Mouse (Mus musculus) adrenal gland, adult 8-10 months (tissue): Measurements from ENCODE around the gene Acsm4. TPM values are rescaled to one million over a fixed set of nuclear protein-coding genes. Genes with fewer than 3 reads are reported as not detected.
"Not testable (repeated sequence)": the region's sequence is repeated elsewhere in the genome, so short reads cannot be mapped to it uniquely, and the experiment has no call there.

Experiments used
- DNase-seq: peaks from one replicate; pipeline ENCODE4 v3.0.0; 2022
- total RNA-seq, 4 experiments: library from RNA; stranded (reverse); gene quantifications; 2 replicates each; pipeline ENCODE4 v1.2.4; 2022

Acsm4 gene
- total RNA-seq: not detected

DNA sequence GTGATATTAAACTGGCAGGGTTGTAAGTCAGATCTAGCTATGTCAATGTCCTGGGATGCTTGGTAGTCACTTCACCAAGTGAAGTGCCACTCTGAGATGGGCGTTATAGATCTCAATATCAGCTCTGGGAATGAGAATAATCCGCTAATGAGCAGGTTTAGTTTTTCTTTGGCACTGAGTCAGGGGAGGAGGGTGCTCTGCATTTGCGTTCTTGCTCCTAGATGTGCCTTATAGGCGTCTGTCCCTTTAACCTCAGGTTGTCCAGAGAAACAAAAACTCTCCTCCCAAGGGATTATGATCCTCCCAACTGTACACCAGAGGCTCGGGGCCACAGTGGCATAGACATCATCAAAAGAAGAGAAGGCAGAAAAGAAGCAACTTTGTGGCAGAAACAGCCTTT lies at the start of gene Acsm4:
Acsm4 (plus strand) TSS at position 301 of the 400 bp plus-strand sequence.
- no peak for DNase-seq

DNA sequence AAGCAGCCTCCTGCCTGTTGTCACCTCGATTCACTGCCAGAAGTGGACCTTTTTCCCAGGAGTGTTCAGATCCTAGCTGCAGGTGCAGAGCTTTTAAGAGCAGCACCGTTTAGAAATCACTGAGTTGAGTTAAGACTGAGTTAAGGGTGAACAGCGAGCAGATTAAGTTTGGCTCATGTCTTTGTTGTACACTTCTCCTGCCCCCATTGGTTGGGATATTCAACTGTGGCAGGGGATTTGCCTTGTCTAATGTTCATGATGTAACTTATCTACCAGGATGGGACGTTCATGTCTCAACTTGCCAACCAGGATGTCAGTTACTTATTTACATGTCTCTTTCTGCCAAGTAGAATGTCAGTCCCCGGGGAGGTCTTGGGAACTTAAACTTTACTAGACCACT lies 47.5 kb upstream of the Acsm4 start:
- no peak for DNase-seq

DNA sequence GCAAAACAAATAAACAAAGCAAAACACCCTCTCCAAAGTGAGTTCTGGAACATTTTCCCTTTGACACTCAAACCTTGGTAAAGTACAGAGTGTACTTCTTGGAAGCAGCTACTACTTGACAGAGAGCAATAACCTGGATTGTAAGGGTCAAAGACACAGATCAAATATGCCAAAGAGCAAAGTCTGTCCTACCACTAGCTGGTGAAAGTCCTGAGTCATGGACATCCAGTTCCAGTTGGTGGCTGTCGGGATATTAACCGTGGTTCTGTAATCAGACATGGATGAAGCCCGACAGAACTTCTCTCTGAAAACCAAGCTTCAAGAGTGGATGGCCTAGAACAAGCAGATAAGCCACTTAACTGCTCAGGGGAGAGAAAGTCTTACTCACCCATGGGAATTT lies 21.9 kb upstream of the Acsm4 start:
- no peak for DNase-seq

DNA sequence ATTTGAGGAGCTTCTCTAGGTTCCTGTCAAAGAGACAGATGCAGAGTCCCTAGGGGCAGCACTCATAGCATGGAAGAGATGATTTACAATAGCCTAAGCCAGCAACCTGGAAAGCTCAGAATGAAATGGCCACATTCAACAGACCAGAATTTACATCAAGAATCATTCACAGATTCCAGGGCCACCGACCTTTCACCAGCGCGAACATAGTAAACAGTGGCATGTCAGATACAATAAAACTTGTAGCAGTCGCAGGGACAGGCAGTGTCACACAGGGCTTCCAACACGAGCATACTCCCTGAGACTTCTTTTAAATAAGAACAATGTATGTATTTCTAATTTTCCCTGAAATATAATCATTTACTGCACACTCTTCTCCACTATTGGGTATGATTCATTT lies 19.4 kb upstream of the Acsm4 start:
- DNase-seq: no peak

DNA sequence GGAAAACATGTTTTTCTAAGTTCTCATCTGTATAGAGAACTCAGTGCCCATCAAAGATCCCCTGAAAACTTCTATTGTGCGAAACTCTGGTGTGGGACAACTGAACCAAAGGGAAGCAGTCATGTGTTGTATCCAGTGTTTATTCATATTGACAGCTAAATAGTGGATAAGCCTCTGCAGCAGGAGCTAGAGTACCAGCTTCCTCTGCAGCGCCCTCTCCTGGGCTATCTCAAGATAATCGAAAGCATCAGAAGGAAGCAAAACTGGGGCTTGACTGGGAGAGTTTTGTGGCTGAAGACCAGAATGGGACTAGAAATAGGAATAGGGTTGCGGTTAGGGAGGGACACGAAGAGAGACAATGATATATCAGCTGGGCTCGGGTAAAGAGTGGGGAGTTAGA lies 18.9 kb upstream of the Acsm4 start:
- no peak for DNase-seq

DNA sequence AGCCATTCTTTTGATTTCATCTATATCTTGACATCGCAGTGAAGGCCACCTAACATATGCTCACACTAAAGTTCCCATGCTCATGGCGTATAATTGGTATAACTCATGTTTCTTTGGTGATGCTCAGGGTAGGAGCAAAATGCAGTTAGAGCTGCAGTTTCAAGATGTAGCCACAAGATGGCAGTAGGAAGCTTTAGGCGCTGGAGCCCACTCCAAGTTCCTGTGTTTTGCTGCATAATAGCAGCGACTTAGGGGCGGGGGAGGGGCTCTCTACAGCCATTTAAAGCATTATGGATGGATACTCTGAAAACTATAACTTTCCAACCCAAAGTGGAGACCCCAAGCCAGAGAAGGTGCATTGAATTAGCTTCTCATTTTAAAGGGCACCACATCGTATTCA lies 16.4 kb upstream of the Acsm4 start:
- DNase-seq: no peak

DNA sequence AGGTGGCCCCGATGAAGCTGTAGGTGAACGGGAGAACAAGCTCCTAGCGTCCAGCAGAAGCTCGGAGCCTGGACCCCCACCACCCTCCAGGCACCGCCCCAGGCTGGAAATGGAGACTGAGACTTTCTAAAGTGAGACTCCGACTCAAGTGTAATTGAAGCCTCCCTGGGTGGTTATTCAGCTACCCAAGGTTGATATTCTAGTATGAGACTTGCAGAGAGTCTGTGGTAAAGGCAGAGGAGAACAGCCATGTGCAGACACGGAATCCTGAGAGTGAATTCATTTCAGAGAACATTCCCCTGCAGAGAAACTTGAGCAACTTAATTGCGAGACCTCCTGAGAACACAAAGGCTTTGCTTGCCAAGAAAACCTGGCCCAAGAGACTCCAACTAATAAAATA lies 9.7 kb upstream of the Acsm4 start:
- DNase-seq: no peak

DNA sequence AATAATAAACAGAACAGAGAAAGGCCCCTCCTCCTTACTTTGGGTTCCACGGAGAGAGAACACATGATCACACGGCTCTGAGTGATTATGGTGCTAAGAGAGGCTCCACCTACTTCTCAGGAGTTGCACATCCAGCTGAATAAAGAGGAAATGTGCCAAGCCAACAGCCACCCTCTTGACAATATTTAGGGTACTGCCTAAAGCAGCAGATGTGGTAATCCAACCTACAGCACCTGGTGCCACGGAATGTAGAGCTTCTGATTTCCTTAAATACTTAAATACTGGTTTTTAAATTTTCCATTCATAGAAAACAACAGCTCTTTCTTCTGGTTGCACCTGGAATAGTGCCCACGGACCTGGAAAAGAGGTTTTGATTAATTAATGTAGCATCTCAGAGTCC lies 7.1 kb upstream of the Acsm4 start:
- DNase-seq: no peak

DNA sequence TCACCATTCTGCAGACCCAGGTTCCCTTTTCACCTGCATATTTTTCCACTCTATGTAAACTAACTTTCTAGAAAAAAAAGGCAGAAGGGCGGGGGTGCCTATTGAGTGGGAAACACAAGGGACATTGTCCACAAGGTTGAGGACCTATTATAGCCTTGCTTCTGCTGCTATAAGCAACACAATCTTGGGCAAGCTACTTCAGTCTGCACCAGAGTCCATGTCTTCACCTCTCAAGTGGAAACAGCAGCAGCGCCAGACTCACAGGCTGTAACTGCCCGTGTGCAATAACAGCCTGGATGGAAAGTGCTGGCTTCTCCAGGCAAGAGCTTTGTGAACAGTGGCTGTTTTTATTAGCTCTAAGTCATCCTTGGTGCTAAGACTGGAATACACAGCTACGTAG lies 2.5 kb downstream of the Acsm4 start:
- no peak for DNase-seq

DNA sequence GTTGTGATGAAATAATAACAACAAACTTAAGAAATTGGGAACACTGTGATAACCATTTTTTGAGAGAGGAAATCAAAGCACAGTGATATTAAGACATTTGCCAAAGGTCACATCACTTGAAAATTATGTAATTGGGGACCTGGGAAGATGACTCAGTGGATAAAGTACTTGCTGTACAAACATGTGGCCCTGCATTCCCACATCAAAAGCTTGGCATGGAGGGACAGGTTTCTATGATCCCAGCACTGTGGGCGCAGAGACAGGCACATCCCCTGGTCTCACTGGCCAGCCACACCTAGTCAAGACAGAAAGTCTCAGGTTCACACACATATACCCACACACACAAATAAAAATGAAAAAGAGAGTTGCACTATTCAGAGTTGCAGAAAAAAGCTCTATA lies 5.1 kb downstream of the Acsm4 start:
- DNase-seq: peak; percentile 13

DNA sequence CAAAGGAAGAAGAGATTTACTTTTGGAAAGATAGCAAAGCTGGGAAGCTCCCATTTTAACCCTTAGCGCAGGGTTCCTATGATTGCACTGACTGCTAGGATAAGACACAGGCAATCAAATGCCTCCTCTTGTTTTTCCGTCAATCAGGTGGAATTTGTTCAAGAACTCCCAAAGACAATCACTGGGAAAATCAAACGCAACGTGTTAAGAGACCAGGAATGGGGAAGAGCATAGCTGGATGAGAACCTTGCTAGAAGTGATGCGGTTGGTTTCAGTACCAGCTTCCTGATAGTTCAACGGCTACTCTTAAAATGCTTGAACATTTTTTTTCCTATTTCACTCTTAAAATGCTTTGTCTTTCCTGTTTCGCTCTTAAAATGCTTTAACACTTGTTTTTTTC lies 24.3 kb downstream of the Acsm4 start:
- DNase-seq: no peak

DNA sequence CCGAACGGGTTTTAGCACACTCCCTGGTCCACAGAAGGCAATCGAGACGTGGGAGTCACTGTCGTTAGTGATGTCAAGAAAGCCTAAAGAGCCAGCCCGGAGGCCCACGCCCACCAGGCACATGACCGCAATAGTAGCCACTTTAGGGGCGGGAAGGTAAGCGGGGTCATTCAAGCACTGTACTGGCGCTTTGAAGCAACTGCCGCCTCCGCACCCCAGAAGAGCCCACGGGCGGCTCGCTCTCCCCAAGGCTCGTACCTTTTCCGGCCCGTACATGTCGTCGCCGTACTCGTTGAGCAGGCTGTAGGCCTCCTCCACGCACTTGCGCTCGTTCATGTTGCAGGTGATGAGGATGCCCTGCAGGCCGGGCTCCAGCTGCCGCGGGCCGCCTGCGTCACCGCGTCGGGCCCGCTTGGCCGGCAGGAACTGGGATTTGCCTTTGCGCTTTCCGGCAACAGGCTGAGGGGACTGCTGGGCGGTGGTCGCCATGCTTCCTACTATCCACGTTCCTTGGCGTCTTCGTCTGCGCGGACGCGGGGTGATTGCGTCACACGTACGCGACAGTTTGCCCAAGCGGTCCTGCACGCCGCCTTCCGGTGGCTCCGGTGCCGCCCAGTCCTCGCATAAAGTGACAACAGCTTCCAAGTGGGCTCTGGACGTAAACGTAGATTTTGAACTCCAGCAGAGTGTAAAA lies 30.6 kb downstream of the Acsm4 start, which contains the start of gene Thumpd1:
Thumpd1 (minus strand) TSS at position 546 of the 694 bp plus-strand sequence.
- peak; percentile 82 for DNase-seq

DNA sequence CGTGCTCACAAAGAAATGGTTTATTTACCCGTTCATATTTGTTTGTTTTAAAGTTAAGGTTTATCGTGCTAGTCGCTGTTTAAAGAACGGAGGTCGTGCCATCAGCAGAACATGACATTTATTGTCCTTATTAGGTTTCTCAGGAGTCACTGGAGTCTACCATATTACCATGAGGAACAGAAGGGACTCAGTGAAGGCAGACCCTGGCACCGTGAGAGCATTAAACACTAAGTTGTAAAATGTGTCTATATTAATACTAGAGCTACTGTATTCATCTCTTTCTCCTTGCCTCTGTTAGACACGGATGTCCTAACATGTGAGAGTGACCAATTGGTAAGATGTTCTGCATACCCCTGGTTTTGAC lies 31.1 kb downstream of the Acsm4 start:
- no peak for DNase-seq

DNA sequence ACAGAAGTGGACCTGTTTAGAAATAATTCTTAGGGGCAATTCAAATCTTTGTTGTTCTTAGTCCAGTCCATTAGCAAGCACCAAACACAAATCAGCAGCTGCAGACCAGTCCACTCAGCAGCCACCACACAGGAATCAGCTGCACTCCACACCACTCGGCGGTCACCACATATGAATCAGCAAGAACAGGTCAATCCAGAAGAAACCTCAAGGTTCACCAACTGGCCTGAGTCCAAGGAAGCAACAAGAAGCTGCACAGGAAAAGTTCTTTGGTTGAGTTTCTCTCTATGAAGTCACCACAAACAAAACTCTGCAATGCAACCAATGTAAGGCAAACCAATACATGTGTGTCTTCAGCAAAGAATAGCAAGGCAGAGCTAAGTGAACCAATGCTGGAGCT lies 37.8 kb downstream of the Acsm4 start:
- peak; percentile 20 for DNase-seq

DNA sequence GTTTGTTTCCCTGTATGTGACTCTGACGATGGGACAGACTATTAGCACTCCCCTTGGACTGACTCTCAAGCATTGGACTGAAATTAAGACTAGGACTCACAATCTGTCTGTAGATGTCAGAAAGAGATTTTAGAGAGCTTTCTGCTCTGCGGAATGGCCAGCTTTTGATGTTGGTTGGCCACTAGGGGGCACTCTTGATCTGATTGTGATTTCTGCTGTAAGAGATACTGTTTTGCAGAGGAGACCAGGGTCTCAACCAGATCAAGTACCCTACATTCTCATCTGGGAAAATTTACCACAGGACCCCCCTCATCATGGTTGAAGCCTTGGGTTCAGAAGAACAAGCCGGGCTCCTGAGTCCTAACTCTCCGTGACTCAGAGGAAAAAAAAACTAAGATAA lies 41.4 kb downstream of the Acsm4 start:
- not testable (repeated sequence) for DNase-seq

DNA sequence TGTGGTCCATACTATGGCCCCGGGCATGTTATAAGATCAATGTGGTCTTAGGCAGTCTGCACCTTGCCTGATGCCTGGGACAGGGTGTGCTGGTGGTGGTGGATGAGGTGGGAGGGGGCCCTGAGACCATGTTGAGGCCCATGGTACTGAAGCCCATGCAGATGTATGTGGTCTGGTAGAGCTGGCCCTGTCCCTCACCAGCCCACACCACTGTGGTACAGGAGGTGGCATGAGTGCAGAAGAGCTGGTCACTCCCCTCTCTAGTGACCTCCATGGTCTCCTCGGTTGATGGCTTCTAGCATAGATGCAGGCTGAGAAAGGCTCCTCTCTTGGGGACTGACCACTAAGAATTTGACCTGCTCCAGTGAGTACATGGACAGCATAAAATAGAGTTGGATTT lies 49.1 kb downstream of the Acsm4 start:
- no peak for DNase-seq

DNA sequence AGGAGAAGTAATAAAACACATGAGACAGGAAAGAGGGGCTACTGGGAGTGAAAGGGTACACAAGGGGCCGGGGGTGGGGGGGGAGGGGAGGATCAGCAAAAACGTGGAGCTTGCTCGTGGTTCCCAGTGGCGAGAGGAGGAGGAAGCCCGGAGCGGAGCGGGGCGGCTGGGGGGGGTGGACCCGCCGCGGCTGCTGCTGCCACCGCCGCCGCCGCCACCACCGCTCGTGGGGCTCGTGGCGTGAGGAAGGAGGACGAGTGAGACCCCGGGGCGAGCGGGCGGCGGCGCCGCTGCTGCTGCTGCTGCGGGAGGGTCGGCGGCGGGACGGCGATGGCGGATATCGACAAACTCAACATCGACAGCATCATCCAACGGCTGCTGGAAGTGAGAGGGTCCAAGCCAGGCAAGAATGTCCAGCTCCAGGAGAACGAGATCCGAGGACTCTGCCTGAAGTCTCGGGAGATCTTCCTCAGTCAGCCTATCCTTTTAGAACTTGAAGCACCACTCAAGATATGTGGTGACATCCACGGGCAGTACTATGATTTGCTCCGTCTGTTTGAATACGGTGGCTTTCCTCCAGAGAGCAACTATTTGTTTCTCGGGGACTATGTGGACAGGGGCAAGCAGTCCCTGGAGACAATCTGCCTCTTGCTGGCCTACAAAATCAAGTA lies 50.1 kb downstream of the Acsm4 start:
- DNase-seq: not testable (repeated sequence)

DNA sequence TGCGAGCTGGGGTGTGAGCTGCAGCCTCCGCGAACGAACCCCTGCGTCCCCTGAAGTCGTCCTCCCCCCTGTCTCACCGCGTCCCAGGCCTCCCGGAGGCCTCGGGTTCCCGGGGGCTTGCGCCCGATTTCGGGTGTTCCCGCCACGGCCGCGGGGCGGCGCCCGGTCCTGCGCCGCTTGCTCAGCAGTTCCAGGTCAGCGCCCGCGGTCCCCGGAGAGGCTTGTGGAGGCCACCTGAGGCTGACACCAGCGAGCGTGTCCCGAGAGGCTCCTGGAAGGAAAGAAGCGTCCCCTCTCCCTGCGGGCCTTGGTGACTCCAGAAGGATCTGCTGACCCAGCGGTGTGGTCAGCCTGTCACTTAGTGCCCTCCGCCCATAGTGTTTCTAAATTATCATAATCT lies 54.5 kb downstream of the Acsm4 start:
- no peak for DNase-seq

DNA sequence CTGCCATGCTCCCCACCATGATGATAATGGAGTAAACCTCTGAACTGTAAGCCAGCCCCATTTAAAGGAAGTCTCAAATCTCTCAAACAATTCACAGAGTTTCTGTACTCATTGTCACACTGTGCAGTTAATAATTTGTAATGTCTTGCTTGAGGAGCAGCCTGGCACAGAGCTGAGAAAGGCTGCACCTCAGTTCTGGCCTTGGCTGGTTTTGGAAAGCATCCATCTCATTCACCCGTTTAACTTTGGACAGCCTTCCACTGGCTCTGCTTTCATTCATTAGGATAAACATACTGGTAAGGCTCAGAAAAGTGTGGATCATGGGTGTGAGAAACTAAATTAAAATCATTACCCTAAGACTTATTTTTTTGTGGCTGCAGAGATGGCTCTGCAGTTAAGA lies 56.0 kb downstream of the Acsm4 start:
- no peak for DNase-seq

DNA sequence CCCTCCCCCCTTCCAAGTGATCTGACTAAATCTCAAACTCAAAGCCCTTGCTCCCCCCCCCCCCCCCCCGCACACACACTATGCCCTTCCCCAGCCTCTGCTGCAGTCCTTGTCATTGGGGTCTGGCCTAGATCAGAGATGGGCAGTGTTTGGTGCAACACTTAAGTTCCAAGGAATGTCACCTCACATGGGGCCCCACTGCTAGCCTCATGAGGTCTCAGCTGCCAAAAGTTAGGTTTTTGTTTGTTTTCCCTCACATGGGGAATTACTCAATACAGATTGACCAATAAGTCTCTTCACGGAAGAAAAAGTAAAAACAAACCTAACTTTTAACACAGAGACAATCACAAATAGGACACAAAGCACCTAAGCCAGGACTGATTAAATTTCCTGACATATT lies 58.9 kb downstream of the Acsm4 start:
- DNase-seq: no peak

DNA sequence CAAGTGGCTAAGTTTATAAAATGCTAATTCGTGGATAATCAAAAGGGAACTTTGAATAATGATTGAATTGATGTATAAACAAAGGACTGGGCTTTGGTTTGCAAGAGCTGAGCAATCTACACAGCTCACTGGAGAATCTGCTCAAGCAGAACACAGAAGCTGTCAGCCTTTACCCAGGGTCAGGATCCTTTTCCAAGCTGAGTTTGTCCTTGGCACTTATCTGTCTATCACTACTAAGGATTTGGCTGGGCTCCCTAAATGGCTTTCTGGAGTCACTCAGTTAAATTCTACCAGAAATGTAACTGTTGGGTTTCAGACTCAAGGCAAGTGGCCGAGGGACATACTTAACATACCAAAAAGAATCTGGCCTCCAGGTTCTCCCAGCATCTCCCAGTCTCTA lies 60.1 kb downstream of the Acsm4 start:
- peak; percentile 43 for DNase-seq

DNA sequence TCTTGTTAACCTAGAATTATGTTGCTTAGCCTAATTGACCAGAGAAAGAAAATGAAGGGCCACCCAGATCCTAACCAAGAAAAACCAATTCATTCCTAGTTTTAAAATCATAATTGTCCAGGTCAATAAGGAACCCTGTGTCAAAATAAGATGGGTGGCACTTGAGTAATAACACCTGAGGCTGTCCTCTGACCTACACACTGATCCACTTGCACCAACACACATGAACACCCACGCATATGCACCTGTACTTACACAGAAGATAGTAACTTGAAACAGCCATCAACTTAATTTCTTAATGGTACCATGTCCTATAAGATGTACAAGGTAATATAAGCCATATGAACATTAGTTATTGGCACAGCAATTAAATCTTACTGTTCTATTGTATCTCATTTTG lies 63.9 kb downstream of the Acsm4 start:
- DNase-seq: no peak

DNA sequence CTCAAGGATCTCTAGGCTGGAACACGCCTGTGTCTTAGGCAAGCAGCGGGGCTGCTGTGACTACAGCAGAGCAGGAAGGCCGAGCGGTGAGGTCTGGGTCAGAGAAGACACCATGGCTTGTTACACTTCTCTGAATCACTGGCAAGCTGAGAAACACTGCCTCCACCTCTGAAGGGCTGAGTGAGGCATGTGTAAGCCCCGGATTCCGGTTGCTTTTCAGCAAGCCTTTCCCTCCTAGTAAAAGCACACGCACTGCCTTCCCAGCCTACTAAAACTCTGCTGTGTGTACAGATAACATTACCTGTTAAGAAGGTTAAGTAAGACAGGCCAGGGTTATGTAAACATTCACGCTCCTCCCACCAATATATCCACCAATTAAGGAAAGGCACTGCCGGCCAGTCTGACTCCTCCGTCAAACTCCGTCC lies 70.7 kb downstream of the Acsm4 start, which contains the start of gene Acsm3:
Acsm3 (plus strand) TSS at position 397 of the 425 bp plus-strand sequence.
- DNase-seq: peak; percentile 45

DNA sequence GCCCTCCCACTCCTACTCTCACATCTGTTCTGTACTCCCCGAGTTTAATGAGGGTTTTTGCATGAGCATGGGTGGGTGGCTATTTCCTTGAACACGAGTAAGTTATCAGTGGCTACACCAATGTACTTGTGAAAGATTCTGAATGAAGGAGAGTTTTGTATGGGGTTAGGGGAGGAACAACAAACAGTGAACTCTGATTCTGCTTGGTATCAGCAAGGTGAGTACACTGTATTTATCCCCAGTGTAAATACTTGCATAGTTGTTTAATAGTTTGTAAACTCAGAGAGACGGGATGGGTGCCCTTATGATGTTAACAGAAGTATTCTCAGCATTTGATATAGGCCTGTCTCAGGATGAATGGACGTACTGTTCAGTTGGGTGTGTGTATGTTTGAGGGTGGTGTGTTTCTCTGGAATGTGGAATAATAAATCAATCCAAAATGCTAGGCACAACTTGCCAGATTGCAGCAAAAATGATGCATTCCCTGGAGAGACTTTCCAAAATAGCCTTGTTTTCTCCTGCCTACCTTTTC lies 72.4 kb downstream of the Acsm4 start:
- no peak for DNase-seq
